Mouse (Mus musculus): ENCODE measurements at regions not wholly inside any gene's neighbourhood (a gene's known extent, or its start where the extent isn't known, plus 50 kb on each side); places are given as distances from the start of the nearest gene placed in this dataset.

DNA sequence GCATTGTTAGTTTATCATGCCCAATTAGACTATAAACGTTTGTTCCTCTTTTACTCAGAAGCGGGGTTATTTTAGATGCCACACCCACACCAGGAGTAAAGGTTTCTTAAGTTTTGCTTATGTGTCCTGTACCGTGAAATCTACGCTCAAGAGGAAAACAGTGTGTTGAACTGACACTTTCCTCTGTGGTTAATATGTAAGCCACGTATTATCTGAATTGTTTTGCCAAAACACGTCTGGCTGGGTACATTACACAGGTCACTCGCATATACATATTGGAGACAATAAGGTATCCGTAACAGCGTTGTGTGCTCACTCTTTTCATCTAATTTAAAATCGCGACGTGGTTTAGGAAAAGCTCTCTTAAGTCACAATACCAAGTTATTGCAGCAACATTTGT is 166.9 kb upstream of the Dcn start:
- Histone ChIP-seq H3K4me3 (ENCODE audit: low read depth, low read length) (peak overlapping the region; percentile 47), H3K27ac (replicated peaks; ENCODE audit: low read depth, low read length) (peak overlapping the region; percentile 99), H3K4me2 (ENCODE audit: low read depth, low read length) (peak overlapping the region; percentile 85), H3K36me3 (ENCODE audit: control insufficient read depth, insufficient read depth, low read length) (no peaks in the 10 kb centered on the region), H3K27me3 (replicated peaks; ENCODE audit: control insufficient read depth, insufficient read depth, low read length) (no peaks in the 10 kb centered on the region), H3K9ac (ENCODE audit: low read depth, low read length) (peak overlapping the region; percentile 73), H3K4me1 (ENCODE audit: control insufficient read depth, insufficient read depth, low read length) (peaks cover 7% of the 10 kb centered on the region), H3K9me3 (ENCODE audit: control insufficient read depth, low read length) (no peaks in the 10 kb centered on the region)
- peak; percentile 16 for DNase-seq (ENCODE audit: low spot score)
- 0 out of 2 replicates have a peak, but pooled peaks have one; percentile 2 for ATAC-seq (ENCODE audit: low read depth)
- 18% methylated on average over 12 of the region's 12 CpGs for WGBS

DNA sequence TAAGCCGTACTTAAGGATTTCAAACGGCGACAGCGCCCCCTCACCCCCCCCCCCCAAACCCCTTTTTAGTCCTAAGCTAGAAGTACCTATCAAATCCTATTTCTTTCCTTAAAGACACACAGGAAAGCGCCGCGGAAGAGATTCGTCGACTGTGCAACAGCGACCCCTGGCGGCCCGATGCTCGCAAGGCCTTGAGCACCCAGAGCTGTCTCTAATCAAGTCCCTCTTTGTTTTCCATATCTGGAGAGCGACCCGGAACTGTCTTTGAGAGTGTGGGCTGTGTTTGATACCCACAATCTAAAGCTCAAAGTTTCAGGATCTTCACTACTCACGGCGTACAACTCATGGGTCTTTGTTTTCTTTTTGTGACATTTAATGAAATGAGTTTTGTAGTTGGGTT is 166.4 kb upstream of the Dcn start:
- DNase-seq (ENCODE audit: low spot score), result peak; percentile 96
- H3K27me3 ChIP-seq (replicated peaks; ENCODE audit: control insufficient read depth, insufficient read depth, low read length), result no peaks in the 10 kb centered on the region
- H3K4me3 ChIP-seq (ENCODE audit: low read depth, low read length), result peak overlapping the region; percentile 47
- H3K9me3 ChIP-seq (ENCODE audit: control insufficient read depth, low read length), result no peaks in the 10 kb centered on the region
- under 1% methylated on average over 17 of the region's 17 CpGs for WGBS
- H3K27ac ChIP-seq (replicated peaks; ENCODE audit: low read depth, low read length), result peak overlapping the region; percentile 99
- no peaks in the 10 kb centered on the region for H3K36me3 ChIP-seq (ENCODE audit: control insufficient read depth, insufficient read depth, low read length)
- ATAC-seq (ENCODE audit: low read depth), result peak; percentile 95
- H3K4me1 ChIP-seq (ENCODE audit: control insufficient read depth, insufficient read depth, low read length), result peaks cover 7% of the 10 kb centered on the region
- peak overlapping the region; percentile 73 for H3K9ac ChIP-seq (ENCODE audit: low read depth, low read length)
- H3K4me2 ChIP-seq (ENCODE audit: low read depth, low read length), result peak overlapping the region; percentile 85

DNA sequence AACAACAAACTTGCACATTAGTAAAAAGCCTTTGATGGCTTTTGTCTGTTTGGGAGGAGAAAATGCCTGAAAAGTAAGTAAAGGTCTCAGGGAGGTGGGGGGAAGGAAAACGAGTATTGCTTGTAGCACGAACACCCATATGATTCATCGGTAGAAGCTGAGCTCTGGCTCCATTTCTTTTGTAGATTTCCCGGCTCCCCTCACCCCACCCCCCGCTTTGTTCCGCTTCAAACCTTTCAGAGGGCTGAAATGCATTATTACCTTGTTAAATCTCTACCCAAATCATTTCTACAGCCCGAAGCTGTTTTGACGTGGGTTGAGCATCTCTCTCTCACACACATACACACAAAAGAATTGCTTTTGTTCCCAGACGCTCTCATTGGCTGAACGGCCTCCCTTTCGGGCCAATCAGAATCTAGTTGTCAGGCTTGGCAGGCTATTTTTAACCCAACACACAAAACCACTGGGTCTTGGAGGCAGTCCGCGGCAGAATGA is 166.0 kb upstream of the Dcn start:
- peak; percentile 95 for ATAC-seq (ENCODE audit: low read depth)
- Histone ChIP-seq H3K4me3 (ENCODE audit: low read depth, low read length) (peak overlapping the region; percentile 47), H3K9me3 (ENCODE audit: control insufficient read depth, low read length) (no peaks in the 10 kb centered on the region), H3K4me1 (ENCODE audit: control insufficient read depth, insufficient read depth, low read length) (peaks cover 7% of the 10 kb centered on the region), H3K27me3 (replicated peaks; ENCODE audit: control insufficient read depth, insufficient read depth, low read length) (no peaks in the 10 kb centered on the region), H3K36me3 (ENCODE audit: control insufficient read depth, insufficient read depth, low read length) (no peaks in the 10 kb centered on the region), H3K9ac (ENCODE audit: low read depth, low read length) (peak overlapping the region; percentile 73), H3K4me2 (ENCODE audit: low read depth, low read length) (peak overlapping the region; percentile 85), H3K27ac (replicated peaks; ENCODE audit: low read depth, low read length) (peak overlapping the region; percentile 99)
- peak; percentile 99 for DNase-seq (ENCODE audit: low spot score)
- WGBS, result 0% methylated on average over 13 of the region's 13 CpGs

DNA sequence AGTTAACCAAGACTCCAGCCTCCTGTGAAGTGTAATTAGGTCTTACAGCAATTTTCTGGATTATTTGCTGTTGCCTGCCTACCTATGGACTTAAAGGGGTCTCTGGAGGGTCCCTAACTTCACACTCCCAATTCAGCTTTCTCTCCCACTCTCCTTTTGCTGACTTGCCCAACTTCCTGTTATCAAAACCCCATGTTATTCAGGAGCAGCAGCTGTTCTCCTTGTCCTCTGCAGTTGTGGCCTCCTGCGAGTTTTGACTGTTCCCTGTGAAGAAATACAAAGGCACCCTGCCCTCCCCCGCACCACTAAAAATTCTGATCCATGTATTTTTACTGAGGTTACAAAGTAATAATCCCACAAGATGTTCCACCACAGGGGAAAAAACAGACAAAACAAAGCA is 146.8 kb upstream of the Dcn start:
- H3K27ac ChIP-seq (replicated peaks; ENCODE audit: low read depth, low read length), result no peak overlapping the region
- no peak for DNase-seq (ENCODE audit: low spot score)
- ATAC-seq (ENCODE audit: low read depth), result no peak
- WGBS, result 68% methylated on average over 2 of the region's 2 CpGs
- H3K9ac ChIP-seq (ENCODE audit: low read depth, low read length), result no peak overlapping the region
- no peaks in the 10 kb centered on the region for H3K27me3 ChIP-seq (replicated peaks; ENCODE audit: control insufficient read depth, insufficient read depth, low read length)
- 0 out of 2 replicates have a peak, but pooled peaks cover 5% of the 10 kb centered on the region for H3K9me3 ChIP-seq (ENCODE audit: control insufficient read depth, low read length)
- no peak overlapping the region for H3K4me3 ChIP-seq (ENCODE audit: low read depth, low read length)
- H3K4me1 ChIP-seq (ENCODE audit: control insufficient read depth, insufficient read depth, low read length), result 0 out of 2 replicates have a peak, but pooled peaks cover 5% of the 10 kb centered on the region
- H3K36me3 ChIP-seq (ENCODE audit: control insufficient read depth, insufficient read depth, low read length), result no peaks in the 10 kb centered on the region
- H3K4me2 ChIP-seq (ENCODE audit: low read depth, low read length), result no peak overlapping the region

DNA sequence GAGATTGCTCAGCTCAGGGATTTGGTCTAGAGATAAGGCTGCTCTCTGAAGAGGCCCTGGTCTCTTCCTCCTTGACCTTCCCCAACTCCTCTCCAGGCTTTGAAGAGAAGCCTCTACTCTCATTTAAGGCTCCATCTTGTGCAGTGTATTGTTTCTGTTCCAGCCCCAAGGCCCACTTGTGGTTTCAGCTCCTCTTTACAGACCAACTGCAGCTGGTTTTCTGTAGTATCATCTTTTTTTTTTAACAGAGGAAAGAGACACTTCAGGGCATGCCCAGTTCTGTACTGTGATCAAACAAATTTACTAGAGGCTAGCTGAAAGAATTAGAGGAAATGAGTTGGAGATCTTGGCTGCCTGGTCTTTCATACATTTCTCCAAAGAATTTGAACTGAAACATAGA is 145.4 kb upstream of the Dcn start:
- no peak for DNase-seq (ENCODE audit: low spot score)
- H3K27me3 ChIP-seq (replicated peaks; ENCODE audit: control insufficient read depth, insufficient read depth, low read length), result no peaks in the 10 kb centered on the region
- no peak for ATAC-seq (ENCODE audit: low read depth)
- H3K4me1 ChIP-seq (ENCODE audit: control insufficient read depth, insufficient read depth, low read length), result 0 out of 2 replicates have a peak, but pooled peaks cover 5% of the 10 kb centered on the region
- no peaks in the 10 kb centered on the region for H3K36me3 ChIP-seq (ENCODE audit: control insufficient read depth, insufficient read depth, low read length)
- no peak overlapping the region for H3K4me2 ChIP-seq (ENCODE audit: low read depth, low read length)
- no peak overlapping the region for H3K4me3 ChIP-seq (ENCODE audit: low read depth, low read length)
- no peak overlapping the region for H3K27ac ChIP-seq (replicated peaks; ENCODE audit: low read depth, low read length)
- 0 out of 2 replicates have a peak, but pooled peaks cover 5% of the 10 kb centered on the region for H3K9me3 ChIP-seq (ENCODE audit: control insufficient read depth, low read length)
- no peak overlapping the region for H3K9ac ChIP-seq (ENCODE audit: low read depth, low read length)

DNA sequence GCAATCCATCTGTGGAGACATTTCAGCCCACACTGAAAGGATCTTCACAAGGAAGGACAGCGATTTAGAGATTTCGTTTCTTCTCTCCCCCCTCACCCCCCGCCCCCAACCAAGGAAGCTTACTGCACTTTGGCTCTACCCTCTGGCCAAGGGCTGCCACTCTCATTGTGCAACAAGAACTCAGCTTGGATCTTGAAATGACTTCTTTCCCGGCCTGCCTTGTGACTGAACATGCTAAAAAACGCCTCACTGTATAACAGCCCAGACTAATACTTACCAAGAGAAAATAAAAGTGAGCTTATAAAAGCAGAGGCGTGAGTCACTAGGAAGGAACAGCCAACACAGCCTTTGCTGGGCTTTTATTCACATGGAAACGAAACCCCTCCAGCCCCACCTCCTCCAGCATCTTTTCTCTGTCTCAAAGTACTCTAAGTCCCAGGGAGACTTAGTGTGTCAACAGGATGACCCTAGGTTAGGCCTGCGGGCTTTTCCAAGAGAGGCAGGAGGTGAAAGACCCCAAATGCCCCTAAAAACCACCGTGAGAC is 144.7 kb upstream of the Dcn start:
- ATAC-seq (ENCODE audit: low read depth), result no peak
- 62% methylated on average over 9 of the region's 9 CpGs for WGBS

DNA sequence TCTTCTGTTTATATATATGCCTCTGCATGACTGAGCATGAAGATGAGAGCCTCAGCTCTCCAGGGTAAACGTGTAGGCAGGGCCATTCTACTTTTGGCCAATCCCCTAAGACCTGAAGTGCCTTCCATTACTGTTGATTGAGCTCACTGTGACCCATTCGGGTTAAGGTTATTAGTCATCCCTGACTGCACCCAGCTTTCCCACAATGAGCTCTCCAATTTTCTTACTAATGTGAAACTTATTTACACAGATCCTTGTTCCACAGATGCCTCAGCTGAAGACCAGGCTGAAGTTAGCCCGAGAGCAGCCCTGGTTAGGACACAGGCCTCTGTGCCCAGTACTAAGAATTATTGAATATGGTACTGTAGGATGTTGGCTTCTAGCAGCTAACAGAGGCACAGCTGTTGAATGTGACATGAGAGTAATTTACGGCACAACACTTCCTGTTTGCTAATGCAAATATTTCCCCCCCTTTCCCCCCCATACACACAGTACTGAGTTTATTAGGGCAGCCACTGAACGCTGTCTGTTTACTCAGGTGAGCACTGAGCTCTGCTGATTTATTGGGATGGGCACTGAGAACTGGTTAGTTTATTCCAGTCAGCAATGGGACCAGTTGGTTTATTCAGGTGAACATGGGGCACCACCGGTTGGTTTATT is 141.2 kb upstream of the Dcn start:
- H3K27me3 ChIP-seq (replicated peaks; ENCODE audit: control insufficient read depth, insufficient read depth, low read length), result no peaks in the 10 kb centered on the region
- no peak overlapping the region for H3K4me2 ChIP-seq (ENCODE audit: low read depth, low read length)
- H3K4me3 ChIP-seq (ENCODE audit: low read depth, low read length), result no peak overlapping the region
- WGBS, result 60% methylated on average over 6 of the region's 6 CpGs
- H3K9ac ChIP-seq (ENCODE audit: low read depth, low read length), result no peak overlapping the region
- ATAC-seq (ENCODE audit: low read depth) (no peak), DNase-seq (ENCODE audit: low spot score) (no peak)
- H3K4me1 ChIP-seq (ENCODE audit: control insufficient read depth, insufficient read depth, low read length), result 0 out of 2 replicates have a peak, but pooled peaks cover 5% of the 10 kb centered on the region
- no peaks in the 10 kb centered on the region for H3K9me3 ChIP-seq (ENCODE audit: control insufficient read depth, low read length)
- no peak overlapping the region for H3K27ac ChIP-seq (replicated peaks; ENCODE audit: low read depth, low read length)
- no peaks in the 10 kb centered on the region for H3K36me3 ChIP-seq (ENCODE audit: control insufficient read depth, insufficient read depth, low read length)

More for the DNA sequence above, 144.7 kb upstream of the Dcn start:
- H3K36me3 ChIP-seq (ENCODE audit: control insufficient read depth, insufficient read depth, low read length), result no peaks in the 10 kb centered on the region
- DNase-seq (ENCODE audit: low spot score), result no peak
- 0 out of 2 replicates have a peak, but pooled peaks cover 5% of the 10 kb centered on the region for H3K4me1 ChIP-seq (ENCODE audit: control insufficient read depth, insufficient read depth, low read length)
- no peak overlapping the region for H3K27ac ChIP-seq (replicated peaks; ENCODE audit: low read depth, low read length)
- H3K4me2 ChIP-seq (ENCODE audit: low read depth, low read length), result no peak overlapping the region
- H3K9ac ChIP-seq (ENCODE audit: low read depth, low read length), result no peak overlapping the region
- 0 out of 2 replicates have a peak, but pooled peaks cover 4% of the 10 kb centered on the region for H3K9me3 ChIP-seq (ENCODE audit: control insufficient read depth, low read length)
- no peaks in the 10 kb centered on the region for H3K27me3 ChIP-seq (replicated peaks; ENCODE audit: control insufficient read depth, insufficient read depth, low read length)
- no peak overlapping the region for H3K4me3 ChIP-seq (ENCODE audit: low read depth, low read length)

DNA sequence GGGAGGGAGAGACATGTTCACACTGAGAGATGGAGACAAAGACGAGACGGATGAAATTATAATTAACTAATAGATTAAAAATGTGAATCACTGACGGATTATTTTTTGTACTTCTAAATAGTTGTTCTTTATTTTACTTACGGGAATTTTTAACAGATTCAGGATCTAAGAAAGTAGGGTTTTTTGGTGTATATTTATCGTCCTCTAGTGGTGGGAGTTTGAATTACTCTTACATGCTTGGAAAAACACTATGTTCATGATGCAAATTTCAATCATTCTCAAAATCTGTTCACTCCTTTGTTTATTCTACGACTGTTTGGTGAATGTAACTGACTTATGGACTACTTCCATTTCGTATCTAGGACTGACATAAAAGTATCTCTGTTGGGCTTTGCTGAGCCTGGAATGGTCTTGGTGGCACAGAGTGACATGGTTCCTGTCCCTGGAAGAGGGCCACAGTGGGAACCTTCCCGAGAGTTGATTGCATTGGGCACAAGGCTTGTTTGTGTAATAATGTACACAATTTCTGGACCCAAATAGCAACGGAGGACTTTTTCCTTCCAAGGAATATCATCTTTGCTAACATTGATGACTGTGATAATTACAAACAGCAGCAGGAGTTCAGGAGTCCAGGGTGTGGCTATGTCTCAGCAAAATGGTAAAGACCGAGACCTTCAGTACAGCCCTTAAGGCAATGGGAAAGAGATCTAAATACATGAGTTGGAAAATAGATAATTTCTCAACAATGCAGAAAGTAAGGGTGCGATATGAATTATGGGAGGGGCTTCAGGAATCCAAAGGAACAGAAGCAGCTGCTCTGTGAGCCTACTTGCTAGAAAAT is 139.3 kb upstream of the Dcn start:
- H3K4me3 ChIP-seq (ENCODE audit: low read depth, low read length), result no peak overlapping the region
- H3K27ac ChIP-seq (replicated peaks; ENCODE audit: low read depth, low read length), result no peak overlapping the region
- no peaks in the 10 kb centered on the region for H3K9me3 ChIP-seq (ENCODE audit: control insufficient read depth, low read length)
- ATAC-seq (ENCODE audit: low read depth) (no peak), DNase-seq (ENCODE audit: low spot score) (no peak)
- no peak overlapping the region for H3K9ac ChIP-seq (ENCODE audit: low read depth, low read length)
- 34% methylated on average over 11 of the region's 11 CpGs for WGBS
- no peaks in the 10 kb centered on the region for H3K27me3 ChIP-seq (replicated peaks; ENCODE audit: control insufficient read depth, insufficient read depth, low read length)
- no peaks in the 10 kb centered on the region for H3K36me3 ChIP-seq (ENCODE audit: control insufficient read depth, insufficient read depth, low read length)
- no peak overlapping the region for H3K4me2 ChIP-seq (ENCODE audit: low read depth, low read length)
- no peaks in the 10 kb centered on the region for H3K4me1 ChIP-seq (ENCODE audit: control insufficient read depth, insufficient read depth, low read length)
